Mouse (Mus musculus) heart, postnatal 10 days (tissue): ENCODE measurements around the gene Slc4a1. TPM values are rescaled to one million over a fixed set of nuclear protein-coding genes. Genes with fewer than 3 reads are reported as not detected.

ENCODE experiments used
- DNase-seq, 2 experiments: peaks; one replicate each; pipeline ENCODE4 v3.0.0; 2021
- intact Hi-C: fragments of 180-260 bp; cut with DNase I; formaldehyde crosslinking; loops from one replicate; pipeline ENCODE4 v1.15.1; 2025
- total RNA-seq, 2 experiments: library from RNA; stranded (reverse); gene quantifications; 2 replicates each; pipeline ENCODE4 v1.2.3; 2021

Slc4a1 gene
- total RNA-seq, 2 experiments from 2014 or later: 3.5 to 13.0 TPM

- no peak for DNase-seq
- intact Hi-C loops: loop anchor here (5.0 kb wide), 1 partner anchor 44 kb away; no protein-coding TSS in a partner anchor
Measured at GRCm38 (mm10) chr11:102376196-102376835, 10.3 kb upstream of the Slc4a1 start.

DNA sequence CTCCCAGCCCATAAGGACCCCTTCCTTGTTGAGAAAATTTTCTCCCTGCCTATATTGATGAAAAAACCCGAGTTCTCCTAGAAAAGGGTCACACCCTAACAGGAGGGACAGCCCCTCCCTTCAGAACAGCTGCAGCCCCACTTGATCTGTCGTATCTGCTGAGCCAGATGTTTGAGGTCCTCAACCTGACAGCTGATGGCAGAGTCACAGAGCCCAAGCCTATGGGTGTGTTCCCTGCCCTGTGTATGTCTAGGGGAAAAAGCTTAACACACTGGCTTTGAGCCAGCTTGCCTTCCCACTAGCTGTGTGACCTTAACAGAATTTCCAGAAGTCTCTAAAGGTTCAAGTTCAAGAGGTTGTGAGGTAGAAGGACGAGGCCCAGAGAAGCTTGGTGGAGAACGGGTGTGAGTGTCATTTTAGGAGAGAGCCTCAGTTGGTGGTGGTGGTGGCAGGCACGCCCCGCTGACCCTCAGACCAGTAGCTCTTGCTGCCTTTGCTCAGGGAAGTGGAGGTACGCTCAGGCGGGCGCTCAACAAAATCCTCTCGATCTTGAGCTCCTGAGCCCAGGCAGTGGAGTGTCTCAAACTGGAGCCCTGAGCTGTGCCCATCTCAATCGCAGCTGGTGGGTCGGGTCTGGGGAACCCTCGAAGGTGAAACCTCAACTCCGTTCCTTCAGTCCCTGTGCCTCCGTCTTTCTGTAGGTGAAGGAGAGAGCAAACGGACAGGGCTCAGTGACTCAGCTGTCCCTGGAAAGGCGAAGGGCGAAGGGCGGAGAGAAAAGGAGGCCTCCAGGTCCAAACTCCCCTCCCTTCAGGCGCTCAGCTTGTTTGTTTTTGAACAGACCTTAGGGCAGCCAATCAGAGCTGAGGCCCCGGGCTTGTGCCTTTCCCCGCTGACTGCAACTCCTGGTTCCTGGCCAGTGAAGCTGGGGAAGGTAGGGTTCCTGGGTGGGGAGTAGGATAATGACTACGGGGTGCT, 9.5 kb upstream of the Slc4a1 start:
- intact Hi-C loops: loop anchor here (5.0 kb wide), 1 partner anchor 43 kb away; no protein-coding TSS in a partner anchor
- DNase-seq: peak; percentile 52 to 56

DNA sequence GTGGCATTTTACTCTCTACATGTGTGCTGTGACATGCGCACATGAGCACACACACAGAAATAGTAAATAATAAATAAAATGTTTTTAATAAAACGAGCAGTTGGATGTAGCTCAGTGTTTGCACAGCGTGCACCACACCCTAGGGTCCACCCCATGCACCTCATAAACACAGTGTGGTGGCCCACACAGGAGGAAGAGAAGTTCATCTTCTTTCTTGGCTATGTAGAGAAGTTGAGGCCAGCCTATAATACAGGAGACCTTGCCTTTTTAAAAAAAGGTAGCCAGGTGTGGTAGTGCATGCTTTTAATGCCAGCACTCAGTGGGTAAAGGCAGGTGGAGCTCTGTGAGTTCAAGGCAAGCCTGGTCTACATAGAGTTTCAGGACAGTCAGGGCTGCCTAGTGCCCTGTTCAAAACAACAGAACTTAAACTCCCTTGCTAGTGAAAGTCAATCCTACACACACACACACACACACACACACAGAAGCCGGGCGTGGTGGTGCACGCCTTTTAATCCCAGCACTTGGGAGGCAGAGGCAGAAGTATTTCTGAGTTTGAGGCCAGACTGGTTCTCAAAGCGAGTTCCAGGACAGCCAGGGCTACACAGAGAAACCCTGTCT, 8.2 kb upstream of the Slc4a1 start:
- DNase-seq: no peak
- intact Hi-C loops: no loop called here

GRCm38 (mm10) chr11:102373646-102374045, 7.6 kb upstream of the Slc4a1 start:
- no peak for DNase-seq
- intact Hi-C loops: no loop called here

DNA sequence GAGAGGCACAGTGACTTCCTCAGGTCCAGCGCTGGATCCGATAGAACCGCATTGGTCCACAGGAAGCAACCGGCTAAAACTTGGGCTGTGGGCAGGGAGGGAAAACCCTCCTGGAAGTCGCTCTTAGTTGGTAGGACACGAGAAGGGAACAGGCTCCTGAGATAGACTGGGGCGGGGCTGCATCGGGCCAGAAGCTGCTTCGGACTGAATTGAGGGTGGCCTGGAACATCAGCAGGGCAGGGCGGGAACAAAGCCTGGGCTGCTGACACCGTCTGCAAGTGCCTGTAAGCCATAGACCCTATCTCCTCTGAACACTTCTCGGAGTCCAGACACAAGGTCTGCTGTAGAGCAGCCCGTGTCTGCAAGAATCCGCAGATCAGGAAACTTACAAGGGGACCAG, 6.9 kb upstream of the Slc4a1 start:
- no peak for DNase-seq
- intact Hi-C loops: no loop called here

DNA sequence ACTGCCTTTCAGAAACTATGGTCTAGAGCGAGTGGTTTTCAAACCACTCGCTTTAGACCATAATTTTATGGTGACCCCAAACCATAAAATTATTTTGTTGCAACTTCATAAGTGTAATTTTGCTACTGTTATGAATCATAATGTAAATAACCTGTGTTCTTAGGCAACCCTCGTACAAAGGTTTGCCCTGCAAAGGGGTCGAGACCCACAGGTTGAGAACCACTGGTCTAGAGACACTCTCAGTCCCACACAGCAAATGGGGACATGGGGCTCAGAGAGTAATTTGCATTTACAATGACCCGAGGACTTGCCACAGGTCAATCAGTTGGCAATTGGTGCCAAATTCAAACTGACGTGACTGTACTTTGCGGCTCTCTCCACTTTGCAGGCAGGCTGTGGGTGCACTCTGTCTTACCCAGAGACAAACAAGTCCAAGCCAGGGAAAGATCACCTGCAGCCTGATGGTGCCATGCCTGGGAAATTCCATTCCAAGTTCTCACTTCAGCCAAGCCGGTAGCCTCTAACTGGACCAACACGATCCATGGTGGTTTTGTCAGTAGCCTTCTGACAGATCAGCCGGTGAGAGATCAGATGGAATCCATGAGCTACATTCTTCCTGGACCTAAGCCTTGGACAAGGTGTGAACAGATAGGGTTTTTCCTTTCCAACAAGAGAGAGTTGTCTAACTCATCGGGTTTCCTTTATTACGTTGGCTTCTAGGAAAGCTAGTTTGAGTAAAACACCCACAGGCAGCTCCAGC, 6.1 kb upstream of the Slc4a1 start:
- intact Hi-C loops: no loop called here
- DNase-seq: no peak

- DNase-seq: no peak
- intact Hi-C loops: no loop called here
Measured at GRCm38 (mm10) chr11:102370285-102370684, 4.3 kb upstream of the Slc4a1 start.

- DNase-seq: no peak
- intact Hi-C loops: no loop called here
Measured at GRCm38 (mm10) chr11:102369263-102369662, 3.3 kb upstream of the Slc4a1 start.

- DNase-seq: no peak
- intact Hi-C loops: no loop called here
Measured at GRCm38 (mm10) chr11:102368347-102368746, 2.3 kb upstream of the Slc4a1 start.

GRCm38 (mm10) chr11:102367504-102368280, 1.7 kb upstream of the Slc4a1 start:
- intact Hi-C loops: no loop called here
- no peak for DNase-seq

DNA sequence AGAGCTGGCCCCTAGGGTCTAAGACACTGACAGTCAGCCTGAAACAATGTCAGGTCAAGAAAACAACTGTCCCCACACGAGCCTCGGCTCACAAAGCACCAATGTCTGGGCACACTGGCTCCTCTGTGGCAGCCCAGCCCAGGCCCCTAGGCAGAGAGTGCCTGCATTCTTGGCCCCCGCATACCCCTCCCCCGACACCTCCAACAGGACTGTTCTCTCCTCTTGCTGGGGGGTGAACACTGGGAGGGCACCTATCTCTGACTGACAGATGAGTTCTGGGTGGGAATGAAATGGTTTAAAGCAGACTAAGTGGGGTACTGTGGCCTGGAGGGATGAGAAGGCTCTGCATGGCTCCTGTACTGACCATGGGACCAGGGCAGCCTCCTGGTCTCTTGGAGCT, 304 bp downstream of the Slc4a1 start:
- intact Hi-C loops: no loop called here
- DNase-seq: no peak

DNA sequence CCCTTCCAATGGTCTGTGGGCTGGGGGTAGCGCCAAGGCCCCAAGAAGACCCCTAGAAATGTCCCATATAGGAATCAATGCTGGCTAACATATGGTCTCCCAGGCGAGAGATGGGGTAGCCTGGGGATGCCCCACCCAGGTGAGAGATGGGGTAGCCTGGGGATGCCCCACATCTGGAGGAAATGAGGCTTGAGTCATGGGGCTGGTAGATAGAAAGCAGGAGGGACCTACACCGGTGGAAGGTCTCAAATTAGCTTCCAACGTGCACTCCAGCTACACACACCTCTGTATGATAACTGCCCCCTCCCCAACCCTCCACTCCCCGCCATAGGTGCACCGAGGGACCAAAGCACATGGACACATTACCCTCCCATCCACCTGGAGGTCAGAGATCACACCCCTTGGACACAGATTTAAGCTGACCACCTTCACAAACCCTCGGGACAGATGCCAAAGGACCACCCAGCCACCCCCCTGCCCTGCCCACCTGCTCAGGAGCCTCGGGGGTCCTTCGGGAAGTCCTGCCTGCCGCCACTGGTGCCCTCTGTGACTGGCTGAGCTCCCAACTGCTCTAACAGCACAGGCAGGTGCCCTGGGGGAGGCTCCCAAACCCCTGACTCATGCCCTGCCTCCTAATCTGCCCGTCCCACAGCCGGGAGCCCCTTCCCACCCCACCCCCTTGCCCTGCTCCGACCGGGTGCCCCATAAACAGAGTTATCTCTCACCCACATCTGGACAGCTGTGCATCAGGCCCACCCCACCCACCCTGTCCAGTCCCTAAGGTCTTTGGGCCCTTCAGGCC, 1.2 kb downstream of the Slc4a1 start:
- intact Hi-C loops: no loop called here
- DNase-seq: no peak

DNA sequence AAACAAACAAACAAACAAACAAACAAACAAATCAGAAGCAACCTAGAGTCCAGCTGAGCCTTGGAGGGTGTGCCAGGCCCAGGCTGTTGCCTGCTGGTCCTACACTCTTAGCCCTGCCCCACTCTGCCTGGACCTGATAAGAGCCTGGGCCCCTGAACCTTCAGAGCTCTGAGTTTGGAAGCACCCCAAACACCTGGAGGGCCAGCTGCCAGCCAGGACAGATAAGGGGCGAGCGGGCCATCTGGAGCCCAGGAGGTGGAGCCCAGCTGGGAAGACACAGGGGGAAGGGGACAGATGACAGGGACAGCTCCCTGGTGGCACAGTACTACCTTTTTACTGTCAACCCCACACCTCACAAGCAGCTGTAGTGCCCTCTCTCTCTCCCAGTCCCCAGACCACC, 2.4 kb downstream of the Slc4a1 start:
- peak; percentile 36 to 40 for DNase-seq
- intact Hi-C loops: no loop called here

DNA sequence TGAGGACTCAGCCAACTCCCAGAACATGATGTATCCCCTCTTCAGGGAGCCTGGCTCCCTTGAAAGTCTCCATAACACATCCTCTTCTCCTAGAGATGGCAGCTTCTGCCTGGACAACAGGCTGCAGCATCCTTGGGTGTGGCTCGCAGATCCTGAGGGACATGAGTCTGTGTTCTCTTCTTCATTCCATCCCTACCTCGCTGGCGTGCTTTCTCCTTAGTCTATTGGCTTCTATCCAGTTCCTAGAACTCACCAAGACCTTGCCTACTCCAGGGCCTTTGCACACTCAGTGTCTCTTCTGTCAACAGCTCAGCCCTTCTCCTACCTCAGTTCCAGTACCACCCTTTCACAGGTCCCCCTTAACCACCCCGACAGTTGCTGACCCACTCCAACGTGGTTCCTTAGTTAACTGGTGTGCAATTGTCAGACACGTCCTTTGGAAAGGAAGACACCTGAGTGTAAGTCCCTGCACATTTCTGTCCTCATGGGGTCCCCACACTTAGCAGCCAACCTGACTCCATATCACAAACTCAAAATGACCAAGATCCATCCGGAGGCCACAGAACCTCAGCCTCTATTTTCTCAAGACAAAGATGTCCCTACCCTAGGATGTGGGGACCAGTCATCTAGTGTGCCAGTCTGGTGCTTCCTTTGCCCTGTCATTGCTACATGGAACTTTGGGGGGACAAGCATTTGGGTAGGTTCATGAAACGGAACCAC, 4.1 kb downstream of the Slc4a1 start:
- intact Hi-C loops: no loop called here
- no peak for DNase-seq

DNA sequence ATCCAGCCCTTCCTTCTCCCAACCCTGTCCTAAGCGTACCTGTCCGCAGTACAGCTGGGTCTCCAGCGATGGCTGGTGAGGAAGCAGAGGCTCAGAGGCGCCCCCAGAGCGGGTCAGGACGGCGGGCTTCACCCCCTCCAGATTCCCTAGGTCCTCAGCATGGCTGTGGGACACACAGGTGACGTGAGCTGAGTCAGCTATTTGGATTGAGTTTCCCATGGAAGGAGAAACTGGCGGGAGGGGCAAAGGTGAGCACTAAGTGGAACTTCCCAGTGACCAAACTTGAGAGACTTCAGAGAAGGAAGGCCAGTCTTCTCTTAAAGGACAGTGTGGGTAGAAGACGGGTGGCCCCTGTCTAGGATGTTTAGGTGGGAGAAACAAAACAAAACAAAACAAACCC, 7.6 kb downstream of the Slc4a1 start:
- intact Hi-C loops: no loop called here
- no peak for DNase-seq

DNA sequence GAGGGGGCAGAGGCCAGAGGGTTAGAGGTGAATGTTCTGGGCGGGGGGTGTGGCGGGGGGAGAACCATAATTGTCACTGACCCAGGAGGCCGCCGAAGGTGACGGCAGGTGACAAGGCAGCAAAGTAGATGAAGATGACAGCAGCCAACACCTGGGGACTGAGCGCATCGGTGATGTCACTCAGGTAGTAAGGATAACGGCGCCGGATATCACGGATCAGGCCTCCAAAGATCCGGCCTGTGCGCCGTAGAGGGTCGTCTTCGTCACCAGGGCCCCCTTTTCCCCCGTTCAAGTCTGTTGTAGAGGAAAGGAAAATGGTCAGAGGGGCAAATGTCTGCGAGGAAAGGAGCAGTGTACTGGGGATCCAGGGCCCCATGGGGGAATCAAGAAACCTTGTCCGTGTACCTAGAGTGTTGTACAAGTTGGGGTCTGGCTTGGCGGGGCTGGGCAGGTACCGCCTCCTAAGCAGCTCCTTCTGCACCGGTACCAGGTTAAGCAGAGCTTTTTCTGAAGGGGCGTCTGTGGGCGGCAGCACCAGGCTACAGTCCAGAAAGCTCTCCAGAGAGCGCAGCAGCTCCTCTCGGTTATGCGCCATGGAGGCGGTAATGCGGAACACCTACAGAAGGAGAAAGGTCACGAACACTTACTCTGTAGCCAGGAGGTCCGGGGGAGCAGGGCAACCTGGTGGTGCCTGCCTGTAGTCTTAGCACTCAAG, 9.2 kb downstream of the Slc4a1 start:
- intact Hi-C loops: no loop called here
- DNase-seq: no peak

- intact Hi-C loops: no loop called here
- no peak for DNase-seq
Measured at GRCm38 (mm10) chr11:102356190-102356589, 9.8 kb downstream of the Slc4a1 start.

DNA sequence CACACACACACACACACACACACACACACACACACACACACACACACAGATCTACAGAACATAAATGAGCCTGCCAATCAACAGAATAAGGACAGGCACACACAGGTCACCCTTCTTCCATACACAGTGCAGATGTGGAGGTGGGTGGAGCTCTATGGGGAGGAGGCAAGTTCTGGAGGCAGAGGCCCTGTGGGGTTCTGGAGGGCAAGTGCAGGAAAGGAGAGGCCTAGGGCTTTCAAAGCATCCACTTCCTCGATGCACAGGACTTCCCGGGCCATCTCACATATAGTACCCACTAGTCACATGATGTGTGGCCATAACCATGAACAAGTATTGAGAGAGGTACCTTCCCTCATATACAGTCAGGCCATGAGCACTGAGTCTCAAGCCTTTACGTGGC, 10.5 kb downstream of the Slc4a1 start:
- intact Hi-C loops: no loop called here
- no peak for DNase-seq
